Comparison of ENCODE assay signal across 8 mouse cellular contexts in genomic region chr3:95105121-95105520, GRCm38 (mm10). TPM values are rescaled to one million over a fixed set of nuclear protein-coding genes. Genes with fewer than 3 reads are reported as not detected.
DNase-seq lines count a peak whose midpoint lies in the region; ATAC-seq and TF ChIP-seq lines count a peak whose summit lies in the region.

No protein-coding gene starts in this region.

- no peaks in the 10 kb centered on the region for H3K27me3 ChIP-seq in cerebellum, adult 2 months (ENCODE audit: control insufficient read depth, insufficient read depth, low read length)
- H3K27me3 ChIP-seq in neural tube, embryonic 14.5 days (ENCODE audit: control insufficient read depth, insufficient read depth, low read length): no peaks in the 10 kb centered on the region

- H3K4me3 ChIP-seq in cerebellum, adult 2 months (replicated peaks; ENCODE audit: insufficient read depth, low read depth, low read length): peak overlapping the region; percentile 93
- H3K4me3 ChIP-seq in neural tube, embryonic 14.5 days (ENCODE audit: low read depth, low read length): peak overlapping the region; percentile 66

- TF ChIP-seq POLR2A in cerebellum, adult 2 months (IDR thresholded peaks at IDR 0.05; ENCODE audit: borderline replicate concordance, insufficient read depth, low read length): no peak

- no peaks in the 10 kb centered on the region for H3K9me3 ChIP-seq in neural tube, embryonic 14.5 days (ENCODE audit: control insufficient read depth, low read length)

- DNase-seq in cerebellum, adult 2 months: peak in 1 of 2 experiments; percentile 6
- no peak for DNase-seq in cerebellum, adult 9-10 months
- DNase-seq in right cerebral cortex, adult 18-20 months: peak; percentile 69
- DNase-seq in right cerebral cortex, postnatal 14 days: no peak
- DNase-seq in layer of hippocampus, adult 9-11 months: peak; percentile 75
- DNase-seq in natural killer cell, adult 2 months (ENCODE audit: low spot score in 2 of 2): no peak
- DNase-seq in urinary bladder, postnatal 10 days (ENCODE audit: low spot score): no peak

- no peaks in the 10 kb centered on the region for H3K4me1 ChIP-seq in cerebellum, adult 2 months (ENCODE audit: control insufficient read depth, insufficient read depth, low read length)
- peaks cover 10% of the 10 kb centered on the region for H3K4me1 ChIP-seq in neural tube, embryonic 14.5 days (ENCODE audit: control insufficient read depth, insufficient read depth, low read length)

- TF ChIP-seq CTCF in cerebellum, adult 2 months (IDR thresholded peaks at IDR 0.05; ENCODE audit: borderline replicate concordance, insufficient read depth, low read depth, low read length): no peak

- peak overlapping the region; percentile 93 for H3K9ac ChIP-seq in neural tube, embryonic 14.5 days (replicated peaks; ENCODE audit: low read depth, low read length)

- ATAC-seq in neural tube, embryonic 14.5 days (ENCODE audit: low read depth): no peak

- no peaks in the 10 kb centered on the region; the same call in 1 of the 2 replicates for H3K36me3 ChIP-seq in neural tube, embryonic 14.5 days (ENCODE audit: control insufficient read depth, insufficient read depth, low read length)

- peak overlapping the region; percentile 76 for H3K4me2 ChIP-seq in neural tube, embryonic 14.5 days (ENCODE audit: low read depth, low read length)

- 22% methylated on average over 4 of the region's 4 CpGs for WGBS in cerebellum, adult 2 months
- 78% methylated on average over 4 of the region's 4 CpGs for WGBS in neural tube, embryonic 14.5 days

- H3K27ac ChIP-seq in cerebellum, adult 2 months (ENCODE audit: insufficient read depth, low read length): no peak overlapping the region
- no peak overlapping the region for H3K27ac ChIP-seq in neural tube, embryonic 14.5 days (ENCODE audit: low read depth, low read length)

RNA-seq across cellular contexts. Expression of gene Pip5k1a, which starts 1.6 kb away (rescaled TPM):
- polyA plus RNA-seq in cerebellum, adult 2 months (2012; rRNA removed): 26.6 and 28.7 TPM in 2 replicates
- polyA plus RNA-seq in neural tube, embryonic 14.5 days (2014; fragmentation: Nextera tagmentation; extraction: Ambion mirVana): 11.5 and 12.2 TPM in 2 replicates

RNA-seq across cellular contexts. Expression of gene Vps72, which starts 5.7 kb away (rescaled TPM):
- 71.6 and 71.7 TPM in 2 replicates for polyA plus RNA-seq in cerebellum, adult 2 months (2012; rRNA removed)
- 157 and 160 TPM in 2 replicates for polyA plus RNA-seq in neural tube, embryonic 14.5 days (2014; fragmentation: Nextera tagmentation; extraction: Ambion mirVana)

RNA-seq across cellular contexts. Expression of gene Tmod4, which starts 19.2 kb away (rescaled TPM):
- 1.0 and 1.2 TPM in 2 replicates for polyA plus RNA-seq in cerebellum, adult 2 months (2012; rRNA removed)
- 0.72 and 0.98 TPM in 2 replicates for polyA plus RNA-seq in neural tube, embryonic 14.5 days (2014; fragmentation: Nextera tagmentation; extraction: Ambion mirVana)

RNA-seq across cellular contexts. Expression of gene Scnm1, which starts 28.7 kb away (rescaled TPM):
- polyA plus RNA-seq in cerebellum, adult 2 months (2012; rRNA removed): 134 and 139 TPM in 2 replicates
- 80.8 and 96.9 TPM in 2 replicates for polyA plus RNA-seq in neural tube, embryonic 14.5 days (2014; fragmentation: Nextera tagmentation; extraction: Ambion mirVana)

RNA-seq across cellular contexts. Expression of gene Lysmd1, which starts 28.8 kb away (rescaled TPM):
- 31.8 and 34.9 TPM in 2 replicates for polyA plus RNA-seq in cerebellum, adult 2 months (2012; rRNA removed)
- 36.8 and 37.3 TPM in 2 replicates for polyA plus RNA-seq in neural tube, embryonic 14.5 days (2014; fragmentation: Nextera tagmentation; extraction: Ambion mirVana)

Comparison
In these comparisons a context has a peak if more than half of its experiments do, and no peak if none do; other contexts are left out.
1. DNase-seq: peak in right cerebral cortex, adult 18-20 months (single experiment) and layer of hippocampus, adult 9-11 months (single experiment); none in cerebellum, adult 9-10 months (single experiment), right cerebral cortex, postnatal 14 days (single experiment), natural killer cell, adult 2 months (0 of 2) and urinary bladder, postnatal 10 days (single experiment).